1 mouse cellular context compared by ENCODE assay signal in genomic region chr19:5882079-5882478, GRCm38 (mm10). TPM values are rescaled to one million over a fixed set of nuclear protein-coding genes. Genes with fewer than 3 reads are reported as not detected.
"Had no signal": no experiment of that assay in that cellular context is flagged by ENCODE, and none has a peak within 500 bp of the region (broad histone marks: within the 10 kb centered on the region; RNA-seq: fewer than 3 reads in every experiment).

No protein-coding gene starts in this region.

RNA-seq across cellular contexts. Expression of gene Cdc42ep2, which starts 42.5 kb away (rescaled TPM):
- total RNA-seq: megakaryocyte progenitor cell, adult 5-6 weeks had no signal
